Mouse (Mus musculus) thymus, adult 2 months (tissue): ENCODE results near the gene Nup188.

Experiments used
- CTCF ChIP-seq: fragments of 200-500 bp; IDR thresholded peaks from 2 replicates; pipeline ENCODE4 v1.5.1; 2012; ENCODE audit warnings: mild to moderate bottlenecking, control low read depth, low read length, moderate library complexity, borderline replicate concordance; ENCODE audit not compliant: control insufficient read depth, poor library complexity, insufficient read depth; ENCODE audit errors: extremely low read depth
- POLR2A ChIP-seq: fragments of 200-500 bp; IDR thresholded peaks from 2 replicates; pipeline ENCODE4 v1.6.1; 2012; ENCODE audit warnings: mild to moderate bottlenecking, low read length, control low read depth, moderate library complexity; ENCODE audit not compliant: control insufficient read depth, poor library complexity, insufficient read depth; ENCODE audit errors: extremely low read depth

GRCm38 (mm10) chr2:30250166-30251128 lies 35.8 kb upstream of the Nup188 start:
- TF ChIP-seq POLR2A (no peak), CTCF (no peak)
